Mouse (Mus musculus): ENCODE data around the gene Cacna2d3.

Cacna2d3 gene

DNA sequence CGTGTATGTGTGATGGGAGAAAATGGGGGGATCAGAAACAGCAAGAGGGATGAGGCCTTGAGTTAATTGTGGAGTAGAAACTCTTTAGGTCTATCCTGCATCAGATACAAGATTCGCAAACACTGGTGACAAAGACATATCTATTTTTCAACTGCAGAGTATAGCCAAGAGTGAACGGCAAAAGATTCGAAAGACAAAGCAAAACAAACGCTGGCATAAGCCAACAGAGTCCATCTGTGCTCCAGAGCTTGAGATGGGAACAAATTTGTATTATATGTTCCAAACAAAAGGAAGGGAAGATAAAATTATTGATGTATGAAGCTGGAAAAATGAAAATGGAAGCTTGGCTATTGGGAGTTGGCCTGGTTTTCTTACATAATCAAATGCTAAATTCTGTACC lies 802.8 kb downstream of the Cacna2d3 start:
- no peak for DNase-seq (ENCODE audit: low spot score)

DNA sequence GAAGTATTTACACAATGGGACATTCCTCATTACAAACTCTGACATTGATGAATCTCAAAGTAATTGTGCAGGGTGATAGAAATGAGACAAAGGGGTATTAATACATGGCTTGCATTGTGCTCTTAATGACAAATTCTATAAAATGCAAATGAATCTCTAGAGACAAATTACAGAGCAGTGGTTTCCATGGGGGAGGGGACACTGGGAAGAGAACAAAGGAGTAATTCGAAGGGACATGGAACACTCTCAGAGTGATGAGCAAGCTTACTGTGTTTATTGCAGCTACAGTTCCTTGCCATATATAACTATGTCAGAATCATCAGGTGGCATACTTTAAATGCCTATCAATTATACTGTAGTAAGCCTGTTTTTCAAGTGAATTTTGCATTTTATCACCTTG lies 806.7 kb downstream of the Cacna2d3 start:
- DNase-seq (ENCODE audit: low spot score): no peak

DNA sequence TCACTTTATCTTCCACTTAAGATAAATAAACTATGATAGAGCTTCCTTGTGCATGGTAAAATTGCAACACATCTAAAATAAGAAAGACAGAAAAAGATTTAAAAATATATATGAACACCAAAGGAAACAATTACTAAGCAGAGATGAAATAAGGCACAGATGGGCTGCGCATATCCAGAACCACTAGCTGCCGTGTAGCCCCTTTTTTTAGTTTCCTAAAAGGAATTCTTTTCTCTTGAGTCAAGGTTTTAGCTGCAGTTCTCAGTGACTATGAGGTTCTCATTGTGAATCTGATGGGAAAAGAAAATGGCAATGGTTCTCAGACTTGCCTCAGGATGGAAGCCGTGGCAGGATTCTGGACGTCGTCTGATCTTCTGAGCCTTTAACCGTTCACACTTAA lies 814.0 kb downstream of the Cacna2d3 start:
- DNase-seq (ENCODE audit: low spot score): no peak

DNA sequence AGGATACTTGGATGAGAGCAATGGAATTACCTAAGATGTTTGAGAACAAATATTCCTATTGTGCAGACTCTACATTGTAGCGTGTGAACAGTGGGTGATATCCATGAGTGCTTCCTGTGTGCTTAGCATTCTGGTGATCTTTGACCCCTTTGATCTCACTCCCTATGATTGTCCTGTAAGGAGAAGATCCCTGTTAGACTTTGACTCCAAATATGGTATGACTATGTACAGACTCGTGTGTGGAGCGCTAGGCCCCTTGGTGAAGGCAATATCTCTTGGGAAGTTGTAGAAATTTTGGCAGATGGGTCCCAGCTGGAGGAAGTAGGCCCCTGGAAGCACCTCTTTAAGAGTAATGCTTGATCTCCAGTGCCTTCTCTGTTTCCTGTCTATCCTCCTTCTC lies 829.1 kb downstream of the Cacna2d3 start:
- peak; percentile 14 for DNase-seq (ENCODE audit: low spot score)

DNA sequence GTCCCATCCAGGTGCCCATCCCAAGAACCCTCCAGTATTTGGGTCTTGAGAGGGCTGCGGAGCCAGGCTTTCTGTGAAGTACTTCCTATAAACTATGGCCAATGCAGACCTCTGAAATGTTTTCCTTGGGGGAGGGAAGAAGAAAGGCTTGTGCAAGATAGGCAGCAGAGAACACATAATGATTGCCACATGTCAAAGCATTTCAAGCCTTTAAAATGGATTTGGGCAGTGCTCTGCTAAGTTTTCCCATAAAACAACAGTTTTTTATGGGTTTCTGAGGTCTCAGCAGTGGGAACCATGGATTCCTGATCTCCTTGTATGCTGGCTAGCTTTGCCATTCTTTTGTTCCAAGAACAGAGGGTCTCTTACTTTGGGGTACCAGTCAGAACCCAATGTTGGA lies 834.3 kb downstream of the Cacna2d3 start:
- no peak for DNase-seq (ENCODE audit: low spot score)

DNA sequence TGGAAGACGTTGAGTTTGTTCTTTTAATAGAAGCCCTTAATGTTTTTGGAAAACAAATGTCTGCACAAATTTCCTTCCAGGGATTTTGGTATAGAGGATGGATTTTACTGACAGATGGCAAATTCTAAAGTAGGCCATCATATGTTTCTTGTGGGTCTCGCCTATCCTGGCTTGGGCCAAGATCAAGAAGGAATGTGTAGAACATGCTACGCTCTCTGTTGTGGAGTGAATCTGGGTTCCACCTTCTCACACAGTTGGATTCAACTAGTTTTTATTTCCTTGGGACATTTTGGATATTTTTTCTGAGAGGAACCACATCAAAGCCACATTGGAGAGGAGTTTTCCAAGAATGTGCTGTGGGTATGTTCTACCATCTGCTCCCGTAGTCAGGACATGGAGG lies 835.0 kb downstream of the Cacna2d3 start:
- no peak for DNase-seq (ENCODE audit: low spot score)

DNA sequence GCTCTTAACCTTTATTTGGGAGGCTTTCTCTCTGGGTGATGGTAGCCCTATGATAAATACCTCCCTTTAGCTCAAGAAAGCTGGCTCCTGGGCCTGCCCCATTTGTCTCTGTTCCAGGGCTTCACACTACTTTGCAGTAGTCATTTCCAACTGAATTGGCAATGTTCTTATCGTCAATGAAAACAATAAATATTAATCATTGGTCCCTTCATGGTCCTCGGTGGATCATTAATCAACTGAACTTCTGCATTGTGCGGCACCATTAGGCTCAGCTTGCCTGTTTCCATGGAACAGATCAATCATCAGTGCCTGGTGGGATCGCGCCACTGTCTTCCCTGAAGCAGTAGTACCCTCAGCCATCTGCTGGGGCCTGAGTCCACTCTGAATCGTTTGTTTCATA lies 850.7 kb downstream of the Cacna2d3 start:
- peak; percentile 72 for DNase-seq (ENCODE audit: low spot score)

DNA sequence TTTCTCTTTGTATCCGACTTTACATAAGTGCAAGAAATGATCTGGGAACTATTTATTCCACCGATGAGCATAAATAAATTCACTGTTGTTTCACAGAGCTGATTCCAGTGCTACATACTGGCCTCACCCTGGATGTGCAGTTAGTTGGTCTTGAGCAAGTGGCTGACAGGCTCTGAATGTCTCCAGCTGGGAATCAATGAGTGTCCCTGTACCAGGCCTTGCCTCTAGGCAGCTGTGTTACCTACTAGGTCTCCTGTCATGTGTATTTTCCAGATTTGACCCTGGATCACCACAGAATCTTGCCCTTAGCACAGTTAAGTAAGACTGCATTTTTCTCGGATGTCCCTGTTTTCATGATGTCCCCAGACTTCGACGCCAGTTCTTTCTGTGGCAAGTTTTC lies 851.3 kb downstream of the Cacna2d3 start:
- DNase-seq (ENCODE audit: low spot score): no peak

DNA sequence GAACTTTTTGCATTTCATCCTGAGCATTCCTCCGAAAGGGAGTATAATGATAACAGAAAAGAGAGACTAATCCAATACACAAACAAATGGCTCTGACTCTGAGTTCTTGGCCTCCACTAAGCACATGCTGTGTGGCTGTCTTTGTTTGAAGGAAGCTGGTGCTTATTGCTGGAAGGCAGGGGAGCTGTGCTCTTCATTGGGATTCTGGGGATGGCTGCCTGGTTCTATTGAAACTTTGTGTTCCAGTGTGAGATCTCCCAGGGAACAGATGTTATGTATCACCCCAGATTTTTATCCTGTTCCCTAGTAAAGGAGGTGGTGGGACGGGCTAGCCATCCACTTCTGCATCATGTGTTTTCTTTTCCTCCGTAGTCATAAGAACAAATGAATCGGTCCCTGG lies 856.7 kb downstream of the Cacna2d3 start:
- no peak for DNase-seq (ENCODE audit: low spot score)

DNA sequence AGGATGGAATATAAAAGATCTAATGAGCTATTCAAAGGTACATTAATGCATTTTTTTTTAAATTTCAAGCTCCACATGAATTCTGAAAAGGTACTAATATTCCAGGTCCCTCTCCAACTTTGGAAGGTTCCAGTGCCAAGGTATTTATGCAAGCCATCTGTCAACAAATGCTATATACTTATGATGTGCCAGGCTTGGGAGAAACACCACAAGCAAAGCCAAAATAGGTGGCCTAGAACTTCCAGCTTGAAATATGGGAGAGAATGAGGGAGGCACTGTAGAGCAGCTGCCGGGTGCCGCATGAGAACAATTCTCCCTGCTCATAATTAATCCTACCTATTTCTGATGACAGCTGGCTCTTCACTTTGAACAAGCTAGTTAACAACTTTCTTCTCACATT lies 860.5 kb downstream of the Cacna2d3 start:
- DNase-seq (ENCODE audit: low spot score): no peak
